Mouse (Mus musculus) intestine, embryonic 15.5 days (tissue): ENCODE measurements around the gene Rnf8. TPM values are rescaled to one million over a fixed set of nuclear protein-coding genes. Genes with fewer than 3 reads are reported as not detected.
"Not testable (repeated sequence)": the region's sequence is repeated elsewhere in the genome, so short reads cannot be mapped to it uniquely, and the experiment has no call there.

Source experiments
- ATAC-seq: fragments of 200-750 bp; cut with Nextera tagmentation; 2 replicates; pipeline ENCODE4 v1.8.0; 2017; ENCODE audit warnings: moderate TSS enrichment, moderate library complexity
- H3K27ac ChIP-seq: fragments of 300-500 bp; sonication (generic); 2 replicates; pipeline ENCODE4 v1.5.1; 2015; ENCODE audit warnings: mild to moderate bottlenecking, inconsistent platforms
- H3K27me3 ChIP-seq: fragments of 300-500 bp; sonication (generic); replicated peaks from 2 replicates; pipeline ENCODE4 v1.6.1; 2015; ENCODE audit warnings: inconsistent platforms
- H3K36me3 ChIP-seq: fragments of 300-500 bp; sonication (generic); 2 replicates; pipeline ENCODE4 v1.6.1; 2015; ENCODE audit warnings: inconsistent platforms
- H3K4me1 ChIP-seq: fragments of 300-500 bp; sonication (generic); replicated peaks from 2 replicates; pipeline ENCODE4 v1.6.1; 2015; ENCODE audit warnings: inconsistent platforms
- H3K4me2 ChIP-seq: fragments of 300-500 bp; sonication (generic); replicated peaks from 2 replicates; pipeline ENCODE4 v1.6.1; 2015; ENCODE audit warnings: mild to moderate bottlenecking, inconsistent platforms
- H3K4me3 ChIP-seq: fragments of 300-500 bp; sonication (generic); replicated peaks from 2 replicates; pipeline ENCODE4 v1.5.1; 2015; ENCODE audit warnings: inconsistent platforms
- H3K9ac ChIP-seq: fragments of 300-500 bp; sonication (generic); 2 replicates; pipeline ENCODE4 v1.6.1; 2015; ENCODE audit warnings: inconsistent platforms
- H3K9me3 ChIP-seq: fragments of 300-500 bp; sonication (generic); 2 replicates; pipeline ENCODE4 v1.6.1; 2016; ENCODE audit warnings: inconsistent platforms
- WGBS: fragments of 180-500 bp; shearing (Covaris S2); methylation state at CpG from one replicate; pipeline ENCODE4 v1.1.7; 2015; 5-methylcytosine and 5-hydroxymethylcytosine counted together
- polyA plus RNA-seq: library from polyadenylated mRNA; unstranded; fragments of >200 nt; fragmentation: Nextera tagmentation; extraction: Ambion mirVana; gene quantifications from 2 replicates; pipeline ENCODE4 v1.2.1, GENCODE M21; 2015

Gene Rnf8
- polyA plus RNA-seq, 1 experiment from 2014 or later = 62.8 TPM

DNA sequence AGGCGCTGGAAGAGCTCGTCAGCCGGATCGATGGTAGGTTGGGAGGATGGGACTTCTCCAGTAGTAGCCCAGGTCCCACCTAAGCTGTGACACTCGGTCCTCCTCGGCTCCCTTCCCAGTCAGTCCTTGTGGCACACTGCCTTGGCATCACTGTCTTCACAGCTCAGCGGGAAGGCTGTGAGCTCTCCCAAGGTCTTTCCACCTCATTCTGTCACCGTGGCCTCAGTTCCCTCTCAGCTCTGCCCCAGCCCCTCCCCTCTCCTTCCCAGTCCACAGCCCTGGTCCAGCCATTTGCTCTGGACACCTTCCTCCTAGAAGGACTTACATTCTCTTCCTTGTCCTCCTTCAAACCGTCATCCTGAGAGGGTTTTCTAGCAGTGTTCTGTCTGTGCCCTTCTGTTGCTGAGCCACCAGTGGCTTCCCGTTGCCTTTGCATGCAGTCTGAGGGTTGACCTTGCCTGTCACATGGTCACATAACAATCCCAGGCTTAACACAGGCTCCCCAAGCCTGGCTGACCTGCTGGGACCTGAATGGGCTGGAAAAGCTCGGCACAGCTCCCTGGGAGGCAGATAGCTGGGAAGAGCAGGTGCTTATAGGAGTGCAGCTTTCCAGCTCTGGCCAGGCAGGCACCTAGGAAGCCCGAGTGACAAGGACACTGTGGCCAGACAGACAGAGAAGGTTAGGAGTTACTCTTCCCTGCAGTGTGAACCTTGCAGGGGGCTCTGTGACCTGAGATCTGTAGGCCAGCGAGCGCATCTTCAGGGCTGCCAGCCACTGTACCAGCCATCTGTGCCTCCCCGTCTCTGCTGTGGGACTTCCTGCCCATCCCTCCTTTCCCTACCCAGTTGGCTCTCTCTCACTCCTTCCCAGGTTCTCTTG is 18.5 kb upstream of the Rnf8 start:
- H3K4me3 ChIP-seq = no peak overlapping the region
- no peaks in the 10 kb centered on the region for H3K9me3 ChIP-seq
- no peak overlapping the region for H3K4me2 ChIP-seq
- H3K9ac ChIP-seq = no peak overlapping the region
- WGBS = 84% methylated on average over 15 of the region's 15 CpGs
- H3K4me1 ChIP-seq = no peaks in the 10 kb centered on the region
- peaks cover 16% of the 10 kb centered on the region for H3K36me3 ChIP-seq
- no peak for ATAC-seq
- no peak overlapping the region for H3K27ac ChIP-seq
- no peaks in the 10 kb centered on the region for H3K27me3 ChIP-seq

DNA sequence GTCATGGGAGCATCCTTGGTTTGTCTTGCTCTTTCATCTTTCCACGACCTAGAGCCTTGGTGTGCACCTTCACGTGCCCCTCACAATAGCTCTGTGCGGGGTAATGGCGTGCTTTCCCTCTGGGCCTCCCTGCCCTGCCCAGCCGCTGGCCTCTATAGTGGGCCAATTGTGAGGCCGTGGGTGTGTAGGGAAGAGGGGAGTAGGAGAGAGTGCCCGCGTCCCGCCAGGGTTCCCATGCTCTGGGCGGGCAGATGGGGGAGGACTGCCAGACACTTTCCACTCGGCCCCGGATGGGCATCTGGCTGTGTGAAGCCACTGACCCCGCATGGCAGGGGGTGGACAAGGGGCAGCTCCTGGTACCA is 17.8 kb upstream of the Rnf8 start:
- Histone ChIP-seq H3K36me3 (peaks cover 16% of the 10 kb centered on the region), H3K27ac (no peak overlapping the region), H3K4me2 (no peak overlapping the region), H3K4me1 (no peaks in the 10 kb centered on the region), H3K27me3 (no peaks in the 10 kb centered on the region), H3K9me3 (no peaks in the 10 kb centered on the region), H3K9ac (no peak overlapping the region), H3K4me3 (no peak overlapping the region)
- no peak for ATAC-seq
- 84% methylated on average over 13 of the region's 13 CpGs for WGBS

DNA sequence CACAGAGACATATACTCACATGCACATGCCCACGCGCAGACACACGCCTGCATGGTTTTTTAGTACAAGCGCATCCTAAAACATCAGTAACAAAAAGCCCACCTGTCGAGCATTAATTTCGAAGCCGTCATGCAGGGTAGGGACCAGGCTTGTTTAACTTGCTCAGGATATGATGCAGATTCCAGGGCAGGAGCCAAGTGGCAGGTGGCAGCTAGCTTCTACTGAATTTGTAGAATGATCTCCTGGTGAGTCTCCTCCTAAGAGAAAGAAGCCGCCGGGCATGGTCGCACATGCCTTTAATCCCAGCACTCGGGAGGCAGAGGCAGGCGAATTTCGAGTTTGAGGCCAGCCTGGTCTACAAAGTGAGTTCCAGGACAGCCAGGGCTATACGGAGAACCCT is 15.5 kb upstream of the Rnf8 start:
- Histone ChIP-seq H3K27ac (no peak overlapping the region), H3K4me2 (no peak overlapping the region), H3K36me3 (peaks cover 16% of the 10 kb centered on the region), H3K9ac (no peak overlapping the region), H3K9me3 (no peaks in the 10 kb centered on the region), H3K4me3 (no peak overlapping the region), H3K27me3 (no peaks in the 10 kb centered on the region), H3K4me1 (no peaks in the 10 kb centered on the region)
- WGBS = 92% methylated on average over 14 of the region's 14 CpGs
- ATAC-seq = no peak

DNA sequence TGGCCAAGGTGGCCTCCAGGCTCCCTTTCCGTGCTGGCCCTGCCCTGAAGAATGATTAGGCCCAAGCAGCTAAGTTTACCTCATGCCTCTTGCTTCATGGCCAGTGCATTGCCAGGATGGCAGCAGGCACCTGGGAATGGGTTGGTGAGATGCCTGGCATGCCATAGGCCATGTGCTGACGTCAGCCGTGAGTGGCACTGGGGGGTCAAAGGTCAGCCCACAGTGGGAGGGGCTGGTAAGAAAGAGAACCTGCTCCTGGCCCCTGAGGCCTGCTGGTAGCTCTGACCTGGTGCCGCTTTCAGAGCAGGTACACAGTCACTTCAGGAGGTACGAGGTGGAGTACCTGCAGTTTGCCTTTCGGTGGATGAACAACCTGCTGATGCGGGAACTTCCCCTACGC is 15.1 kb upstream of the Rnf8 start:
- Histone ChIP-seq H3K9me3 (no peaks in the 10 kb centered on the region), H3K27me3 (no peaks in the 10 kb centered on the region), H3K9ac (no peak overlapping the region), H3K27ac (no peak overlapping the region), H3K4me2 (no peak overlapping the region), H3K36me3 (peaks cover 16% of the 10 kb centered on the region), H3K4me3 (no peak overlapping the region), H3K4me1 (no peaks in the 10 kb centered on the region)
- WGBS = 74% methylated on average over 8 of the region's 8 CpGs
- ATAC-seq = no peak

GRCm38 (mm10) chr17:29601391-29601790 is 13.2 kb upstream of the Rnf8 start:
- Histone ChIP-seq H3K9me3 (no peaks in the 10 kb centered on the region), H3K9ac (no peak overlapping the region), H3K27me3 (no peaks in the 10 kb centered on the region), H3K4me2 (no peak overlapping the region), H3K27ac (no peak overlapping the region), H3K4me3 (no peak overlapping the region), H3K36me3 (peaks cover 6% of the 10 kb centered on the region; the same call in 1 of the 2 replicates), H3K4me1 (no peaks in the 10 kb centered on the region)
- ATAC-seq = no peak
- WGBS = 47% methylated on average over 4 of the region's 4 CpGs

DNA sequence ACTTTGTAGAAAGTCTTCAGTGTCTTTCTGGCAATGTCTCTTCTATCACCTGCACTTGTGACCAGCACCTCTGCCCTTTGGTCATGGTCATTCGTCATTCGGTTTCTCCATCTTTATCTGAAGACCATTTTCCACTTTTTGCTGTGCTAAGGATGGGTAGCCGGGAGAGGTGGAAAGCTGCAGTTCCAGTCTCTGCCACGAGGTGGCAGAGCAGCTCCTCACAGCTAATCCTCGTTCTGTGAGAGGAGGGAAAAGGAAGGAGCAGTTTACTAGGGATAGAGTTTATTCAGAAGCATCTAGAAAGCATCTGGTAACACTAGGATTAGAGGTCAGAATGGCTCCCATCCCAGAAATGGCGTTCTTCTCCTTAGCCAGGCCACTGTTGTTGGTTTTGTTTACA is 11.3 kb upstream of the Rnf8 start:
- 25% methylated on average over 6 of the region's 6 CpGs for WGBS
- peak; percentile 66 for ATAC-seq
- Histone ChIP-seq H3K4me1 (no peaks in the 10 kb centered on the region), H3K4me2 (no peak overlapping the region), H3K27me3 (no peaks in the 10 kb centered on the region), H3K9me3 (no peaks in the 10 kb centered on the region), H3K27ac (no peak overlapping the region), H3K4me3 (no peak overlapping the region), H3K36me3 (0 out of 2 replicates have a peak, but pooled peaks cover 3% of the 10 kb centered on the region), H3K9ac (no peak overlapping the region)

DNA sequence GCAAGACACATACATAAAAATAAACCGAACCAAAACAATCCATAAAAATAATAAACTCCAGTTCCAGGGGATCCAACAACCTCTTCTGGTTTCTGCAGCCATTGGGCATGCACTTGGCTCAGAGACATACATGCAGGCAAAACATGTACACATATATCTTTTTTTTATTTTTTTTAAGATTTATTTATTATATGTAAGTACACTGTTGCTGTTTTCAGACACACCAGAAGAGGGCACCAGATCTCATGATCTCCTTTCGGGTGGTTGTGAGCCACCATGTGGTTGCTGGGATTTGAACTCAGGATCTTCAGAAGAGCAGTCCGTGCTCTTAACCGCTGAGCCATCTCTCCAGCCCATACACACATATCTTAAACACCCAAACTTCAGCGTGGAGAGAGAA is 1.1 kb upstream of the Rnf8 start:
- WGBS = 85% methylated on average over 5 of the region's 5 CpGs
- not testable (repeated sequence) for H3K4me3 ChIP-seq, H3K36me3 ChIP-seq, H3K27ac ChIP-seq, H3K9me3 ChIP-seq, ATAC-seq, H3K9ac ChIP-seq, H3K27me3 ChIP-seq, H3K4me2 ChIP-seq
- H3K4me1 ChIP-seq = peaks cover 15% of the 10 kb centered on the region; the same call in 1 of the 2 replicates

DNA sequence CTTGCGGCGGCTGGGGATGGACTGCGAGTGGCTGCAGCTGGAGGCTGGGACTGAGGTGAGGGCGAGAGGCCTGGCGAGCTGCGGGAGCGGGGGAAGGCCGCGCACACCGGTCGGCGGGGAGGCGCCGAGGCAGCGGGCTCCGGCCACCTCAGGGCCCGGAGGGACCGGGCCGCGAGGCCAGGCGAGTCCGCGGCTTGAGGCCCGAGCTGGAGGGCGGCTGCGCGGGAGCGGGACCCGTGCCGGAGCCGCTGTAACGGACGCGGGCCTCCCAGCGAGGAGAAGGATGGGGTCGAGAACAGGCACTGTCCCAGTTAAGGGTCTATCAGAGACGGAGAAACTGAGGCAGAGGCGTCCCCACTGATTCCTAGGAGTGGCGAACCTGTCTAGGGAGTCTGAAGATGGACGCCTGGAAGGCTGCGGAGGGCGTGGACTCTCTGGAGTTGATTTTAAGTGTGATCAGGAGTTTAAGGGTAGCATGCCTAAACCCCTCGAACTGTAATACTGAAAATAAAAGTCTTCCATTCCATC is 498 bp downstream of the Rnf8 start:
- WGBS = under 1% methylated on average over 43 of the region's 43 CpGs
- peak; percentile 73 for ATAC-seq
- Histone ChIP-seq H3K9me3 (no peaks in the 10 kb centered on the region), H3K4me1 (peaks cover 15% of the 10 kb centered on the region; the same call in 1 of the 2 replicates), H3K27me3 (no peaks in the 10 kb centered on the region), H3K4me2 (peak overlapping the region; percentile 75), H3K36me3 (0 out of 2 replicates have a peak, but pooled peaks cover 3% of the 10 kb centered on the region), H3K4me3 (peak overlapping the region; percentile 99), H3K9ac (peak overlapping the region; percentile 96), H3K27ac (peak overlapping the region; percentile 96)

DNA sequence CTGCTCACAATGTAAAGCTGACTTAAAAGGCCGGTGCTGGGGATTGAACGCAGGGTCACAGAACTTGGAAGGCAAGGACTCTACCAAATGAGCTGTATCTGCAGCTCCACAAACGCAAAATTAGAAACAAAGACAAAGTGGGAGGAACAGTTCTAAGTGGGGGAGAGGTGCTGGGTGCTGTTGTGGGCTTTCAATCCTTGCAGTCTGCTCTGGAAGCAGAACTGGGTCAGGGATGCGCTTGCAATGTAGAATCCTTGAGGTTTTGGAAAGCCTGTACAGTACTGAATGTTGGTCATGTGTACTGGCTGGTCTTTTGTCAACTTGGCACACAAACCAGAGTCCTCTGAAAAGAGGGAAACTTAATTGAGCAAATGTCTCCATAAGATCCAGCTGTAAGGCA is 1.0 kb downstream of the Rnf8 start:
- no peak for ATAC-seq
- Histone ChIP-seq H3K4me3 (peak overlapping the region; percentile 99), H3K4me1 (peaks cover 15% of the 10 kb centered on the region; the same call in 1 of the 2 replicates), H3K4me2 (peak overlapping the region; percentile 75), H3K9ac (peak overlapping the region; percentile 96), H3K36me3 (0 out of 2 replicates have a peak, but pooled peaks cover 4% of the 10 kb centered on the region), H3K27ac (peak overlapping the region; percentile 96), H3K9me3 (no peaks in the 10 kb centered on the region), H3K27me3 (no peaks in the 10 kb centered on the region)
- WGBS = 10% methylated on average over 4 of the region's 4 CpGs

DNA sequence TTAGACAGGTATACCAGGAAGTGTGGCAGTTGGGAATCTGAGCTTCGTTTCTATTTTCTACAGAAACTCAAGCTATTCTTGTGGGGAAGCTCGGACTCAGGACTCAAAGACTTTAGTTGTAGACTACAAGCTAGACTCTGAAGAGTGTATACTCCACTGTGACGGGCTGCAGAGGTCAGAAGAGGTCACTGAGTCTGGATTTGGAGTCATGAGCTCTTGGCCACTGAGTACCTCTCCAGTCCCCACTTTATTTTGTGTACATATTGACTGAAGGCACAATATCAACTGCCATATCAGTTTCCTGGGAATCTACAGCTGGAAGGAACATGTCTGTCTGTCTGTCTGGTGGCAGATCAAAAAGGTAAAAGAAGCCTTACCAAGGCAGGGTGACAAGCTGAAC is 4.6 kb downstream of the Rnf8 start:
- peaks cover 15% of the 10 kb centered on the region; the same call in 1 of the 2 replicates for H3K4me1 ChIP-seq
- H3K9ac ChIP-seq = no peak overlapping the region
- peaks cover 26% of the 10 kb centered on the region for H3K36me3 ChIP-seq
- H3K27ac ChIP-seq = no peak overlapping the region
- 86% methylated on average over 3 of the region's 3 CpGs for WGBS
- no peaks in the 10 kb centered on the region for H3K27me3 ChIP-seq
- ATAC-seq = no peak
- H3K4me2 ChIP-seq = no peak overlapping the region
- H3K4me3 ChIP-seq = no peak overlapping the region
- no peaks in the 10 kb centered on the region for H3K9me3 ChIP-seq

- H3K36me3 ChIP-seq = peaks cover 51% of the 10 kb centered on the region
- no peak overlapping the region for H3K9ac ChIP-seq
- 80% methylated on average over 8 of the region's 8 CpGs for WGBS
- H3K9me3 ChIP-seq = no peaks in the 10 kb centered on the region
- no peak overlapping the region for H3K4me3 ChIP-seq
- H3K4me2 ChIP-seq = no peak overlapping the region
- no peaks in the 10 kb centered on the region for H3K4me1 ChIP-seq
- ATAC-seq = no peak
- no peaks in the 10 kb centered on the region for H3K27me3 ChIP-seq
- H3K27ac ChIP-seq = no peak overlapping the region
These were observed 8.9 kb downstream of the Rnf8 start for GRCm38 (mm10) chr17:29623488-29623887.

- Histone ChIP-seq H3K27ac (no peak overlapping the region), H3K4me1 (no peaks in the 10 kb centered on the region), H3K27me3 (no peaks in the 10 kb centered on the region), H3K4me2 (no peak overlapping the region), H3K36me3 (peaks cover 52% of the 10 kb centered on the region), H3K9me3 (no peaks in the 10 kb centered on the region), H3K4me3 (no peak overlapping the region), H3K9ac (no peak overlapping the region)
- 90% methylated on average over 9 of the region's 9 CpGs for WGBS
- ATAC-seq = no peak
These were observed 12.7 kb downstream of the Rnf8 start for GRCm38 (mm10) chr17:29627285-29627684.

DNA sequence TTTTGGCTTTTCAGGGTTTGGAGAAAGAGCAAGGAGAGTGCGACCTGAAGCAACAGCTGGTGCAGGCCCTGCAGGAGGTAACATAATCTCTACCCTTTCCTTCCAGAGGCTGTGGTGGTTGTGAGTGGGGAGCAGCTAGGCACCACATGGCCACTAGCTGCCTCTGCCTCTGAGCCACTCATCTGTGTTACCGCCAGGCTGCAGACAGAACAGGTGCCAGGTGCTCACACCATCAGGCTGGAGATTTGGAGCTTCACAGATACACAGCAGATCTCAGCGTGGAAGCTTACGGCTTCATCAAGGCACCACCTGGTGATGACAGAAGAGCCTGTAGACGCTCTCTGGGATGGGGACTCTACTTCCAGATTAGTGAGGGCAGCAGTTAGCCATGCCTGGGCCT is 14.4 kb downstream of the Rnf8 start:
- peaks cover 39% of the 10 kb centered on the region for H3K36me3 ChIP-seq
- H3K27ac ChIP-seq = no peak overlapping the region
- H3K4me3 ChIP-seq = no peak overlapping the region
- no peaks in the 10 kb centered on the region for H3K27me3 ChIP-seq
- H3K4me2 ChIP-seq = no peak overlapping the region
- H3K4me1 ChIP-seq = no peaks in the 10 kb centered on the region
- 94% methylated on average over 5 of the region's 5 CpGs for WGBS
- H3K9me3 ChIP-seq = no peaks in the 10 kb centered on the region
- ATAC-seq = no peak
- H3K9ac ChIP-seq = no peak overlapping the region
